Mouse (Mus musculus) fibroblast of lung, adult 2 months (primary cell): Measurements from ENCODE around the gene Rasl11a.
"Not testable (repeated sequence)": the region's sequence is repeated elsewhere in the genome, so short reads cannot be mapped to it uniquely, and the experiment has no call there.

Source experiments
- DNase-seq: peaks from one replicate; pipeline ENCODE4 v3.0.0-alpha.2; 2011; ENCODE audit warnings: low read depth

The Rasl11a gene

GRCm38 (mm10) chr5:146893478-146894182, 48.8 kb downstream of the Rasl11a start:
- no peak for DNase-seq

- DNase-seq: not testable (repeated sequence)
Observed at GRCm38 (mm10) chr5:146895667-146896066, 50.8 kb downstream of the Rasl11a start.

DNA sequence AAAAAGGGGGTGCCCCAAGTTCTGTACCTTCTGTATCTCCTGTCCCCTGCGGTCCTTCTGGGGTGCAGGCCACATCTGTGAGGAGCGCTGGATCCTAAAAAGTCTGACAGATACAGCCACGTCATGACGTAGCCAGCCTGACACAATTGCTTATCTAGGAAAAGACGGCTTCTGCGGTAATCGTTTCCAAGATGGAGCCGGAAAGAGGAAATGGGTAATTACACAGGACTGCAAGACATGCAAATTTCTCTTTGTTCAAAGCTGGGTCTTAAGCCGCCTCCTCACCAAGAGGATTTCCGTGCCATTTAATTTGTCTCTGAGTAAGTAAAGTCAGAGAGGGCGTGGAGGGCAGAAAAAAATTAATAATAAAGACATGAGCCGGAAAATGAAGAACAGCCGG, 52.1 kb downstream of the Rasl11a start:
- no peak for DNase-seq
